In the genomic region with DNA sequence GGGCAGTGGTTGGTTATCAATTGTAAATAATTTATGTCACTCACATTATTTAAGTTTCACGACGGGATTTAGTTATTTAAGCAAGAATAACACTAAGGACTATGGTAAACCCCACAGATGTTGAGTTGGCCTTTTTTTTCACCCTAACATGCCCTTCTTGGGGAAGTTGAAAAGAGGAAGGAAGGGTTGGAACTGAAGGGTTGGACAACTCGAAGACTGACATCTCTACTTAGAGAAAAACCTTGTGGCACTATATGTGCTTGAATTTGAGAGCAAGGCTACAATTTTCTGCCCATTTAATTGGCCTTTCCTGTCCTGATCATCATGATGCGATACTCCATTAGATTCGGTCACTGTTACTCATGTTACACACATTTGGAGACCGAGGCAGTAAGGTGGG, we compare ENCODE assay signal across 8 mouse cellular contexts. TPM values are rescaled to one million over a fixed set of nuclear protein-coding genes. Genes with fewer than 3 reads are reported as not detected.
A peak's percentile ranks its signal among the peaks of the same experiment; 100 is the strongest.
DNase-seq lines count a peak whose midpoint lies in the region; ATAC-seq and TF ChIP-seq lines count a peak whose summit lies in the region.

No protein-coding gene starts in this region.

- no peaks in the 10 kb centered on the region for H3K9me3 ChIP-seq in embryonic facial prominence, embryonic 13.5 days
- H3K9me3 ChIP-seq in intestine, embryonic 15.5 days, result no peaks in the 10 kb centered on the region
- H3K9me3 ChIP-seq in midbrain, embryonic 16.5 days (replicated peaks; ENCODE audit: control insufficient read depth, low read length, poor library complexity, severe bottlenecking), result no peaks in the 10 kb centered on the region

- H3K4me2 ChIP-seq in embryonic facial prominence, embryonic 13.5 days, result peak overlapping the region; percentile 91
- H3K4me2 ChIP-seq in intestine, embryonic 15.5 days (replicated peaks), result peak overlapping the region; percentile 88
- peak overlapping the region; percentile 53 for H3K4me2 ChIP-seq in midbrain, embryonic 16.5 days (ENCODE audit: low read length)

- no peak for TF ChIP-seq POLR2A in kidney, adult 2 months (IDR thresholded peaks at IDR 0.05; ENCODE audit: low read depth, low read length)

- ATAC-seq in embryonic facial prominence, embryonic 13.5 days (ENCODE audit: insufficient number of reproducible peaks, insufficient read depth, low FRiP score, low TSS enrichment, low read depth), result no peak
- ATAC-seq in intestine, embryonic 15.5 days, result no peak
- no peak for ATAC-seq in midbrain, embryonic 16.5 days

- H3K9ac ChIP-seq in embryonic facial prominence, embryonic 13.5 days, result no peak overlapping the region
- H3K9ac ChIP-seq in intestine, embryonic 15.5 days, result no peak overlapping the region
- peak overlapping the region; percentile 89; the same call in 1 of the 2 replicates for H3K9ac ChIP-seq in midbrain, embryonic 16.5 days (ENCODE audit: low read depth, low read length)

- H3K27me3 ChIP-seq in kidney, adult 2 months (replicated peaks; ENCODE audit: control insufficient read depth, insufficient read depth, low read length), result no peaks in the 10 kb centered on the region
- H3K27me3 ChIP-seq in embryonic facial prominence, embryonic 13.5 days, result peaks cover 3% of the 10 kb centered on the region; the same call in 1 of the 2 replicates
- H3K27me3 ChIP-seq in intestine, embryonic 15.5 days (replicated peaks), result no peaks in the 10 kb centered on the region
- no peaks in the 10 kb centered on the region for H3K27me3 ChIP-seq in midbrain, embryonic 16.5 days (ENCODE audit: control insufficient read depth, insufficient read depth, low read depth, low read length)

- H3K4me1 ChIP-seq in kidney, adult 2 months (ENCODE audit: control insufficient read depth, insufficient read depth, low read length), result no peaks in the 10 kb centered on the region; the same call in 1 of the 2 replicates
- peaks cover 19% of the 10 kb centered on the region for H3K4me1 ChIP-seq in embryonic facial prominence, embryonic 13.5 days
- H3K4me1 ChIP-seq in intestine, embryonic 15.5 days (replicated peaks), result 0 out of 2 replicates have a peak, but pooled peaks cover 5% of the 10 kb centered on the region
- peaks cover 15% of the 10 kb centered on the region for H3K4me1 ChIP-seq in midbrain, embryonic 16.5 days (ENCODE audit: control insufficient read depth, insufficient read depth, low read length)

- WGBS in kidney, adult 2 months, result 74% methylated on average over 6 of the region's 6 CpGs
- WGBS in embryonic facial prominence, embryonic 13.5 days, result 83% methylated on average over 6 of the region's 6 CpGs
- 79% methylated on average over 6 of the region's 6 CpGs for WGBS in intestine, embryonic 15.5 days
- WGBS in midbrain, embryonic 16.5 days, result 89% methylated on average over 6 of the region's 6 CpGs

- no peak for DNase-seq in kidney, adult 2 months
- no peak for DNase-seq in kidney, postnatal 10 days
- no peak for DNase-seq in frontal cortex, postnatal 36 days (ENCODE audit: low spot score in 2 of 2)
- DNase-seq in natural killer cell, adult 2 months (ENCODE audit: low spot score in 2 of 2), result no peak
- no peak for DNase-seq in thymus, postnatal 36 days

- TF ChIP-seq CTCF in kidney, adult 2 months (conservative IDR thresholded peaks at IDR 0.05; ENCODE audit: insufficient read depth, insufficient read length, low read depth, low read length), result no peak

- peak overlapping the region; percentile 85 for H3K27ac ChIP-seq in kidney, adult 2 months (ENCODE audit: insufficient read depth, low read depth, low read length)
- H3K27ac ChIP-seq in embryonic facial prominence, embryonic 13.5 days, result no peak overlapping the region
- H3K27ac ChIP-seq in intestine, embryonic 15.5 days, result no peak overlapping the region
- peak overlapping the region; percentile 90; the same call in 1 of the 2 replicates for H3K27ac ChIP-seq in midbrain, embryonic 16.5 days (ENCODE audit: low read length)

- H3K36me3 ChIP-seq in kidney, adult 2 months (ENCODE audit: control insufficient read depth, insufficient read depth, low read length), result no peaks in the 10 kb centered on the region
- no peaks in the 10 kb centered on the region for H3K36me3 ChIP-seq in embryonic facial prominence, embryonic 13.5 days
- no peaks in the 10 kb centered on the region for H3K36me3 ChIP-seq in intestine, embryonic 15.5 days
- no peaks in the 10 kb centered on the region for H3K36me3 ChIP-seq in midbrain, embryonic 16.5 days (ENCODE audit: control insufficient read depth, insufficient read depth, low read length)

- no peak overlapping the region; the same call in 1 of the 2 replicates for H3K4me3 ChIP-seq in kidney, adult 2 months (ENCODE audit: insufficient read depth, low read depth, low read length)
- peak overlapping the region; percentile 70; the same call in 1 of the 2 replicates for H3K4me3 ChIP-seq in embryonic facial prominence, embryonic 13.5 days
- no peak overlapping the region for H3K4me3 ChIP-seq in intestine, embryonic 15.5 days (replicated peaks)
- peak overlapping the region; percentile 80; the same call in 1 of the 2 replicates for H3K4me3 ChIP-seq in midbrain, embryonic 16.5 days (ENCODE audit: low read depth, low read length)

RNA-seq across cellular contexts. Expression of a gene that starts 0.7 kb away (rescaled TPM):
- 38.7 and 38.9 TPM in 2 replicates for polyA plus RNA-seq in kidney, adult 2 months (2012; rRNA removed)
- polyA plus RNA-seq in embryonic facial prominence, embryonic 13.5 days (2015; fragmentation: Nextera tagmentation; extraction: Ambion mirVana), result 7.1 and 7.7 TPM in 2 replicates
- 3.1 and 4.7 TPM in 2 replicates for polyA plus RNA-seq in intestine, embryonic 15.5 days (2015; fragmentation: Nextera tagmentation; extraction: Ambion mirVana)
- 8.8 and 11.4 TPM in 2 replicates for polyA plus RNA-seq in midbrain, embryonic 16.5 days (2015; fragmentation: Nextera tagmentation; extraction: Ambion mirVana)

Comparison
In these comparisons a context has a peak if more than half of its experiments do, and no peak if none do; other contexts are left out.
1. H3K27ac ChIP-seq: peak in kidney, adult 2 months (single experiment) and midbrain, embryonic 16.5 days (single experiment); none in embryonic facial prominence, embryonic 13.5 days (single experiment) and intestine, embryonic 15.5 days (single experiment).
2. H3K4me3 ChIP-seq: peak in embryonic facial prominence, embryonic 13.5 days (single experiment) and midbrain, embryonic 16.5 days (single experiment); none in kidney, adult 2 months (single experiment) and intestine, embryonic 15.5 days (single experiment).
3. Peak in every context shown above with its lines, with median percentiles within 50 percentile points of each other: H3K4me2 ChIP-seq.